Mouse (Mus musculus) ES-E14 (cell line): ENCODE data around the gene Slc23a3.

Experiments
- HCFC1 ChIP-seq: IDR thresholded peaks from 2 replicates; pipeline ENCODE4 v1.6.1; 2012; ENCODE audit warnings: low read length, inconsistent platforms, borderline replicate concordance; ENCODE audit not compliant: insufficient read depth
- MAFK ChIP-seq: IDR thresholded peaks from 2 replicates; pipeline ENCODE4 v1.6.1; 2014; ENCODE audit warnings: mild to moderate bottlenecking, low read depth, low read length, inconsistent platforms; ENCODE audit not compliant: insufficient read depth
- ZC3H11A ChIP-seq: IDR thresholded peaks from 2 replicates; pipeline ENCODE4 v1.6.1; 2012; ENCODE audit warnings: low read depth, mild to moderate bottlenecking, inconsistent platforms, low read length, borderline replicate concordance
- ZNF384 ChIP-seq: IDR thresholded peaks from 2 replicates; pipeline ENCODE4 v1.6.1; 2012; ENCODE audit warnings: low read depth, low read length, inconsistent platforms

GRCm38 (mm10) chr1:75125418-75125817 lies 8.3 kb downstream of the Slc23a3 start:
- TF ChIP-seq ZNF384 (no peak), HCFC1 (no peak), ZC3H11A (no peak), MAFK (no peak)
